16 mouse cellular contexts compared by ENCODE assay signal in the genomic region with DNA sequence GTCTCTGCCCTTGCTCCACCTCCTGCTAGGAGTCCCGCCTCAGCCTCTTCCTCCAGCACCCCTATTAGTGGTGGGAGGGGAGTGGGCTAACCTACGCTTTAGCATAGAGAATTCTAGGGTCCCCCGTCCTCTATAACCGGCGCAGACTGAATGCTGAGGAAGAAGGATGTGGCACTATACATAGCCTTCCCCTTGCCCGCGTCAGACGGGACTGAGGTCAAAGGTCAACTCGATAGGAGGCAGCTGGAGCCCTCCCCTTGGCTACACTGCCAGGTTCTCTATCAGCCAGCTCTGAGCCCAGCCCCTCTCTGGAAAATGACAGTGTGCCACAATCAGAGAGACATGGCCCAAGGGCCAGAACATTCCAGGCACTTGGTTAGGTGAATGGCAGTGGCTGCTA. TPM values are rescaled to one million over a fixed set of nuclear protein-coding genes. Genes with fewer than 3 reads are reported as not detected.
DNase-seq lines count a peak whose midpoint lies in the region; ATAC-seq and TF ChIP-seq lines count a peak whose summit lies in the region.
"Had no signal": no experiment of that assay in that cellular context is flagged by ENCODE, and none has a peak within 500 bp of the region (broad histone marks: within the 10 kb centered on the region; RNA-seq: fewer than 3 reads in every experiment).

Gene Igsf23 (minus strand): TSS at position 168 of the 400 bp plus-strand sequence.

- peak; percentile 32 for DNase-seq in embryo, embryonic 10 days (ENCODE audit: low spot score)
- no peak for DNase-seq in embryo, embryonic 9.5 days (ENCODE audit: extremely low spot score)
- DNase-seq in limb, embryonic 10.5 days (ENCODE audit: low spot score), result no peak
- peak; percentile 18 for DNase-seq in embryo, embryonic 11 days
- DNase-seq in kidney, postnatal 10 days, result no peak
- DNase-seq in right cerebral cortex, postnatal 25 days, result no peak
- DNase-seq: cerebellum, adult 9-10 months; gastrocnemius, adult 2 months; kidney, adult 11 months; right cerebral cortex, adult 18-20 months had no signal

- no peak for TF ChIP-seq CTCF in small intestine, adult 2 months (IDR thresholded peaks at IDR 0.05; ENCODE audit: extremely low read depth, insufficient read length, insufficient replicate concordance, low read depth, low read length)

- no peak within 1 kb of the TSS for H3K4me2 ChIP-seq in limb, embryonic 12.5 days
- H3K4me2 ChIP-seq: neural tube, embryonic 13.5 days had no signal

- H3K9ac ChIP-seq in limb, embryonic 12.5 days (replicated peaks), result no peak within 1 kb of the TSS
- H3K9ac ChIP-seq: neural tube, embryonic 13.5 days had no signal

- peak; percentile 29; the same call in 1 of the 2 replicates for ATAC-seq in limb, embryonic 12.5 days (ENCODE audit: insufficient number of reproducible peaks, insufficient read depth, low FRiP score, low TSS enrichment, low read depth)
- ATAC-seq: Patski had no signal

- no peak within 1 kb of the TSS for H3K27ac ChIP-seq in limb, embryonic 12.5 days
- no peak within 1 kb of the TSS for H3K27ac ChIP-seq in limb, embryonic 10.5 days
- H3K27ac ChIP-seq in small intestine, adult 2 months (ENCODE audit: insufficient read depth, low read depth, low read length), result peak within 1 kb of the TSS; percentile 92
- H3K27ac ChIP-seq: gastrocnemius, adult 2 months; neural tube, embryonic 13.5 days had no signal

- H3K36me3 ChIP-seq in limb, embryonic 12.5 days, result no peaks in the 10 kb centered on the region
- H3K36me3 ChIP-seq in limb, embryonic 10.5 days, result no peaks in the 10 kb centered on the region
- peaks cover 2% of the 10 kb centered on the region; the same call in 1 of the 2 replicates for H3K36me3 ChIP-seq in small intestine, adult 2 months (ENCODE audit: control insufficient read depth, insufficient read depth, low read length)
- H3K36me3 ChIP-seq: neural tube, embryonic 13.5 days had no signal

- H3K4me3 ChIP-seq in limb, embryonic 12.5 days (replicated peaks), result no peak within 1 kb of the TSS
- no peak within 1 kb of the TSS for H3K4me3 ChIP-seq in limb, embryonic 10.5 days
- peak within 1 kb of the TSS; percentile 65 for H3K4me3 ChIP-seq in small intestine, adult 2 months (ENCODE audit: low read depth, low read length)
- H3K4me3 ChIP-seq: erythroblast, embryonic 14.5 days; gastrocnemius, adult 2 months; megakaryocyte, embryonic 14.5 days; neural tube, embryonic 13.5 days had no signal

- 55% methylated on average over 9 of the region's 9 CpGs for WGBS in limb, embryonic 12.5 days
- 62% methylated on average over 9 of the region's 9 CpGs for WGBS in limb, embryonic 10.5 days
- WGBS in small intestine, adult 2 months, result 23% methylated on average over 9 of the region's 9 CpGs

- H3K9me3 ChIP-seq in limb, embryonic 12.5 days, result no peaks in the 10 kb centered on the region
- no peaks in the 10 kb centered on the region for H3K9me3 ChIP-seq in limb, embryonic 10.5 days (replicated peaks)
- H3K9me3 ChIP-seq: neural tube, embryonic 13.5 days had no signal

- peak; percentile 93; the same call in 1 of the 2 replicates for TF ChIP-seq POLR2A in small intestine, adult 2 months (IDR thresholded peaks at IDR 0.05; ENCODE audit: low read depth, low read length)

- no peaks in the 10 kb centered on the region for H3K4me1 ChIP-seq in limb, embryonic 12.5 days (replicated peaks)
- peaks cover 23% of the 10 kb centered on the region for H3K4me1 ChIP-seq in limb, embryonic 10.5 days
- H3K4me1 ChIP-seq in small intestine, adult 2 months (ENCODE audit: control insufficient read depth, insufficient read depth, insufficient read length, low read length), result peaks cover 32% of the 10 kb centered on the region
- H3K4me1 ChIP-seq: megakaryocyte, embryonic 14.5 days; neural tube, embryonic 13.5 days had no signal

- H3K27me3 ChIP-seq in limb, embryonic 12.5 days, result no peaks in the 10 kb centered on the region
- H3K27me3 ChIP-seq in limb, embryonic 10.5 days (ENCODE audit: low read depth, poor library complexity, severe bottlenecking), result no peaks in the 10 kb centered on the region
- no peaks in the 10 kb centered on the region for H3K27me3 ChIP-seq in small intestine, adult 2 months (ENCODE audit: control insufficient read depth, insufficient read depth, low read length)
- H3K27me3 ChIP-seq: neural tube, embryonic 13.5 days; Patski had no signal

RNA-seq across cellular contexts. Expression of gene Igsf23, which starts in this region (rescaled TPM):
- polyA plus RNA-seq in limb, embryonic 12.5 days (2016; fragmentation: Nextera tagmentation; extraction: Ambion mirVana), result 0.14 TPM in 1 of 2 replicates, not detected in the other
- 0.21 and 0.24 TPM in 2 replicates for polyA plus RNA-seq in limb, embryonic 10.5 days (2016; fragmentation: Nextera tagmentation; extraction: Ambion mirVana)
- polyA plus RNA-seq in small intestine, adult 2 months (2012; rRNA removed), result 87.9 and 185 TPM in 2 replicates
- polyA plus RNA-seq: erythroblast, embryonic 14.5 days; neural tube, embryonic 13.5 days had no signal

Comparison
In these comparisons a context has a peak if more than half of its experiments do, and no peak if none do; other contexts are left out.
1. RNA of gene Igsf23 (polyA plus RNA-seq): 87.9 to 185 TPM in small intestine, adult 2 months; 0.21 to 0.24 TPM in limb, embryonic 10.5 days and 0.14 TPM in limb, embryonic 12.5 days; every median in the first group is over 10 times any median in the second.
2. DNase-seq: peak in embryo, embryonic 10 days (single experiment) and embryo, embryonic 11 days (single experiment); none in embryo, embryonic 9.5 days (single experiment), limb, embryonic 10.5 days (single experiment), kidney, postnatal 10 days (single experiment) and right cerebral cortex, postnatal 25 days (single experiment).
3. Peak in ATAC-seq in limb, embryonic 12.5 days; RNA of the gene not detected or under 1 TPM.